Mouse (Mus musculus) liver, embryonic 11.5 days (tissue): ENCODE results near the gene Irf8. TPM values are rescaled to one million over a fixed set of nuclear protein-coding genes. Genes with fewer than 3 reads are reported as not detected.

Experiments used
- ATAC-seq: fragments of 200-750 bp; cut with Nextera tagmentation; replicated peaks from 2 replicates; pipeline ENCODE4 v1.8.0; 2017; ENCODE audit warnings: moderate number of reproducible peaks, mild to moderate bottlenecking, moderate TSS enrichment, moderate library complexity; ENCODE audit not compliant: low FRiP score
- DNase-seq: peaks from one replicate; pipeline ENCODE4 v3.0.0-alpha.2; 2017; ENCODE audit warnings: low spot score
- H3K27ac ChIP-seq: fragments of 300-500 bp; sonication (generic); 2 replicates; pipeline ENCODE4 v1.5.1; 2014; ENCODE audit warnings: mild to moderate bottlenecking, low read depth, low read length, control low read depth
- H3K27me3 ChIP-seq: fragments of 300-500 bp; sonication (generic); replicated peaks from 2 replicates; pipeline ENCODE4 v1.6.1; 2014; ENCODE audit warnings: low read length, mixed read lengths; ENCODE audit not compliant: control insufficient read depth, insufficient read depth
- H3K36me3 ChIP-seq: fragments of 300-500 bp; sonication (generic); 2 replicates; pipeline ENCODE4 v1.6.1; 2014; ENCODE audit warnings: mild to moderate bottlenecking, low read length, moderate library complexity, mixed read lengths; ENCODE audit not compliant: control insufficient read depth, insufficient read depth
- H3K4me1 ChIP-seq: fragments of 300-500 bp; sonication (generic); replicated peaks from 2 replicates; pipeline ENCODE4 v1.6.1; 2014; ENCODE audit warnings: low read length, mixed read lengths; ENCODE audit not compliant: control insufficient read depth, insufficient read depth
- H3K4me2 ChIP-seq: fragments of 300-500 bp; sonication (generic); 2 replicates; pipeline ENCODE4 v1.6.1; 2014; ENCODE audit warnings: mild to moderate bottlenecking, control low read depth, moderate library complexity
- H3K4me3 ChIP-seq: fragments of 300-500 bp; sonication (generic); 2 replicates; pipeline ENCODE4 v1.5.1; 2014; ENCODE audit warnings: low read depth, low read length, control low read depth
- H3K9ac ChIP-seq: fragments of 300-500 bp; sonication (generic); 2 replicates; pipeline ENCODE4 v1.6.1; 2014; ENCODE audit warnings: low read depth, low read length, control low read depth
- H3K9me3 ChIP-seq: fragments of 300-500 bp; sonication (generic); 2 replicates; pipeline ENCODE4 v1.6.1; 2016; ENCODE audit warnings: low read length, inconsistent platforms, mixed read lengths; ENCODE audit not compliant: control insufficient read depth
- WGBS: fragments of 180-500 bp; shearing (Covaris S2); extraction: QIAGEN DNeasy Blood & Tissue Kit; methylation state at CpG from one replicate; pipeline ENCODE4 v1.1.7; 2014; 5-methylcytosine and 5-hydroxymethylcytosine counted together
- polyA plus RNA-seq: library from polyadenylated mRNA; unstranded; fragments of >200 nt; fragmentation: Nextera tagmentation; extraction: Ambion mirVana; gene quantifications from 2 replicates; pipeline ENCODE4 v1.2.1, GENCODE M21; 2014

The Irf8 gene
- polyA plus RNA-seq, 1 experiment from 2014 or later: 12.3 TPM

DNA sequence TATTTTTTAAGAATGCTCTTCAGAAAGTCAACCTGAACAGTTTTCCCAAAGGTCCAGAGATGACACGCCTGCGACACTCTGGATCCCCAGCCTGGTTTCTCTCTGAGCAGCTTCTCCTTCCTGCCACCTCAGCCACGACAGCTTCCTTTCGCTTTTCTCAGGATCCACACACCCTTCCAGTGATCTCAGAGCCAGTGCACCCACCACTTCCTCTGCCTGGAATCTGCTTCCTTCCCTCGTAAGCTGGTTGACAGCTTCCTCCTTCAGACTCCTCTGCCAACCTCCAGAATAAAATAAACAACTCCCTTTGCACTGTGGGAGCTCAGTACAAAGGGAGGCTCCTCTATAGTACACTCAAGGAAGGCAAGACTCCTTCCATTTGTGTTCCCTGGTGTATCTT lies 27.1 kb downstream of the Irf8 start:
- DNase-seq: no peak
- Histone ChIP-seq H3K4me1 (no peaks in the 10 kb centered on the region), H3K9ac (no peak overlapping the region), H3K27me3 (0 out of 2 replicates have a peak, but pooled peaks cover 3% of the 10 kb centered on the region), H3K9me3 (no peaks in the 10 kb centered on the region), H3K4me3 (no peak overlapping the region), H3K4me2 (no peak overlapping the region), H3K27ac (no peak overlapping the region), H3K36me3 (no peaks in the 10 kb centered on the region)
- no peak for ATAC-seq
- WGBS: 35% methylated on average over 5 of the region's 5 CpGs

DNA sequence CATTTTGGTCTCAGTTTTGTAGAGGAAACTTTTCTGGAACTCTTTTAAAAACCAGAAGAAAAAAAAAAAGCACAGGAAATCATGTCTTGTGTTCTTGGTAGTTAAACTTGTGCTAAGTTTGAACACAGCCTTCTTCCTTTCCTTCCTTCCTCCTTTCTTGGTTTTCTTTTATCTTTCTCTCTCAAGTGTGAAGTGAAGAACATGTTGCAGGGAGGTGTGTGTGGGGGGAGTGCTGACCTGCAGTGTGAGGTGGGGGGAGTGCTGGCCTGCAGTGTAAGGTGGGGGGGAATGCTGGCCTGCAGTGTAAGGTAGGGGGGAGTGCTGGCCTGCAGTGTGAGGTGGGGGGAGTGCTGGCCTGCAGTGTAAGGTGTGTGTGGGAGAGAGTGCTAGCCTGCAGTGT lies 28.5 kb downstream of the Irf8 start:
- H3K9me3 ChIP-seq: no peaks in the 10 kb centered on the region
- ATAC-seq (no peak), DNase-seq (no peak)
- H3K27ac ChIP-seq: no peak overlapping the region
- H3K4me3 ChIP-seq: no peak overlapping the region
- H3K4me2 ChIP-seq: no peak overlapping the region
- H3K36me3 ChIP-seq: no peaks in the 10 kb centered on the region
- no peaks in the 10 kb centered on the region; the same call in 1 of the 2 replicates for H3K4me1 ChIP-seq
- no peak overlapping the region for H3K9ac ChIP-seq
- 0 out of 2 replicates have a peak, but pooled peaks cover 3% of the 10 kb centered on the region for H3K27me3 ChIP-seq

DNA sequence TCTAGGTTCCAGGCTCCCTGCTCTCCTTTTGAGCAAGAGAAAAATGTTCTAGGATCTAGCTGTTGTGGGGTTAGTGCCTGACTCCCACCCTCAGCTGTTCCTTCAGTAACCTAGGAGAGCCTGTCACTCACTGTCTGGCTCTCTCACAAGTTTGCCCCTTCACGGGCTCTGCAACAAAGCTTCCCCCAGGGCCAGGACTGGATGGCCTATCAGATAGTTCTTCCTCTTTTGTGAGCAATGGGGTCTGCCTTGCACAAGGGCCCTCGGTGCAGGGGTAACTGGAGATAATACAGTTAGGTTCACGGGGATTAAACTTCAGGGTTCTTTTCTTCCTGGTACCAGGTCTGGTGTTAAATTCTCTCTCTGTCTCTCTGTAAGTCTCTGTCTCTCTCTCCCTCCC lies 30.5 kb downstream of the Irf8 start:
- DNase-seq (no peak), ATAC-seq (no peak)
- Histone ChIP-seq H3K9ac (no peak overlapping the region), H3K4me1 (no peaks in the 10 kb centered on the region; the same call in 1 of the 2 replicates), H3K27ac (no peak overlapping the region), H3K36me3 (no peaks in the 10 kb centered on the region), H3K27me3 (no peaks in the 10 kb centered on the region), H3K4me3 (no peak overlapping the region), H3K9me3 (no peaks in the 10 kb centered on the region), H3K4me2 (no peak overlapping the region)
- 24% methylated on average over 3 of the region's 3 CpGs for WGBS

DNA sequence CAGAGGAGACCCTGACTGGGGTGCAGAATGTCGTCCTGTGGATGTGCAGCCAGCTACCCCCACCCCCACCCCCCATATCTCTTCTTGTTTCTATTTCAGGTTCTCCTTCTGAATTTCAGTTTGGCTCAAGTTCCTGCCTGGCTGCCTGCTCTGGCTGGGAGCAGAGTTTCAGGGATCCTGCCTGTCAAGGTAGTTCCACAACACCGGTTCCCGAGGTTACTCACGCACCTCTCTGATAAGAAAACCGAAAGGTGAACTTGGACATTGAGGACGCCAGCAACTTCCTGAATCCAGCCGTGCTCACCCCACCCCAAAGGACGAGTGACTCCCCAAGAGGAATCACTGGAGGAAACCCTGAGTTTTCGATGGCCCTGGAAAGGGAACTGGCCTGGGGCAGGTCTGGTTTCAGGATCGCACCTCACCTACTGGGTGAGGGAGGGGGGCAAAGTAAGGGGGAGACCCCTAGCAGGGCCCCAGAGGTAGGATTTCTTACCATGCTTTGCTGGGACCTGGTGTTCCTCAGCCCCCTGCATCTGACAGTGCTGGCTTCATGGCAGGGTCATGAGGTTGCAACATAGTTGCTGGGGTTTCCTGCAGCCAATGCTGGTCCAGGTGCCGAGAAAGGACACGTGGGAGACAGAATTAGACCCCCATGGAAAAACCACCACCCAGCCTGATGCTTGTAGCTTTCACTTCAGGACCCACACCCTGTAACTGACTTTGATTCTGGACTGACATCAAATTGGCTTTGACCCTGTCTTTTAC lies 32.5 kb downstream of the Irf8 start:
- Histone ChIP-seq H3K27ac (no peak overlapping the region), H3K4me2 (no peak overlapping the region)

DNA sequence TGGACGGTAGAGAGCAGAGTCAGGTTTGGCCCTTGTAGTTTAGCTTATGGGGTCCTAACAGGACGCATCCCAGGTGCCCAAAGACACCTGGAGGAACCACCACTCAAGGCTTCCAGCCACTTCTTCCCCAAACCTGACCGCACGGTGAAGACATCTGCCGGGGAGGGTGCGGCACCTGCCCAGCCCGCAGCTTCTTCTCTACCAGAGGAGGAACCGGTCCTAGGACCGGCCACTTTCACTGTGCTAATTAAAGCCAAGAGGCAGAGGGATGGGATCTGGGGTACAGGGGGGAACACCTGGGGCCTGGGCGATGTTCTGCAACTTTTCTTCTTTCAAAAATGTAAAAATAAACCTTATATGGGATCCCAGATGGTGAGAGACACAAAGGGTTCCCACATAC lies 41.0 kb downstream of the Irf8 start:
- H3K27me3 ChIP-seq: 0 out of 2 replicates have a peak, but pooled peaks cover 7% of the 10 kb centered on the region
- ATAC-seq: no peak
- WGBS: 89% methylated on average over 10 of the region's 10 CpGs

More for the DNA sequence above, 32.5 kb downstream of the Irf8 start:
- WGBS: 37% methylated on average over 12 of the region's 12 CpGs
- H3K4me1 ChIP-seq: no peaks in the 10 kb centered on the region; the same call in 1 of the 2 replicates
- no peaks in the 10 kb centered on the region for H3K9me3 ChIP-seq
- H3K4me3 ChIP-seq: no peak overlapping the region
- no peaks in the 10 kb centered on the region for H3K27me3 ChIP-seq
- no peak for ATAC-seq
- no peaks in the 10 kb centered on the region for H3K36me3 ChIP-seq
- DNase-seq: no peak
- H3K9ac ChIP-seq: no peak overlapping the region

DNA sequence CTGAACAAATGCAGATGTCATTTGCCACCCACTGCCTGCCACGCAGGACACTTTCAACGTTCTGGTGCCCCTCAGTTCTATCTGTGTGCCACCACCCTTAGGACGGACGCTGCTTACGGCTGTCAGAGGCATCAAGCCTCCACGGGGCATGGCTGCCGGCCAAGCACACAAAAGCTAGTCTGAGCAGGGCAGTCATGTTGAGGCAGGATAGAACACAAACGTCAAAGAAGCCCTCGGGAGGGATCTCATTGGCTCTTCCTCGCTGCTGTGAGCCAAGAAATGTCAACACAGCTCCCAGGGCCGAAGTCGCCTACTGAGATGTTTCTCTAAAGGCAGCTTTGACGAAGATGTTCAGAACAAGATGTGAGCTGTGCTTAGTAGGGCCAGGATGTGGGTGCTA lies 41.6 kb downstream of the Irf8 start:
- Histone ChIP-seq H3K27me3 (0 out of 2 replicates have a peak, but pooled peaks cover 7% of the 10 kb centered on the region), H3K36me3 (no peaks in the 10 kb centered on the region), H3K4me3 (no peak overlapping the region), H3K4me1 (no peaks in the 10 kb centered on the region), H3K9me3 (no peaks in the 10 kb centered on the region), H3K9ac (no peak overlapping the region), H3K4me2 (no peak overlapping the region), H3K27ac (no peak overlapping the region)
- DNase-seq: no peak
- ATAC-seq: no peak
- 60% methylated on average over 13 of the region's 13 CpGs for WGBS

More for the DNA sequence above, 41.0 kb downstream of the Irf8 start:
- Histone ChIP-seq H3K36me3 (no peaks in the 10 kb centered on the region), H3K9ac (no peak overlapping the region), H3K4me1 (no peaks in the 10 kb centered on the region), H3K4me3 (no peak overlapping the region), H3K27ac (no peak overlapping the region), H3K9me3 (no peaks in the 10 kb centered on the region), H3K4me2 (no peak overlapping the region)
- DNase-seq: no peak

DNA sequence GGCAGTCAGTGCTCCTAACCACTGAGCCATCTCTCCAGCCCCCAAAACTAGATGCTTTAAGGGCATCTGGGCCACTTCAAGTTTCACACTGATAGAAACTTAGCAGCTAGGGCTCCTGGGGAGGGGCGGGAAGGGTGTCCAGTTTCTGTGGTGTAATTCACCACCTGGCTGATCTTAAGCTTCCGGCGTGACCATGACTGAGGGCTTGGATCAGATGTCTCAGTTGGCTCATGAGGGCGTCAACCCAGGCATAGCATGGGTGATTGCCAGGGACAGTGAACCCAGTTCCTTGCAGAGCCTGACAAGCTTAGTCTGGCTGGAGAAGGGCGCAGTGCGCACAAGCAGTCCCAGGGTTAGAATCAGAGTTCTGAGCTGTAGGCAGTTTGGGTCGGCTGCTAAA lies 42.9 kb downstream of the Irf8 start:
- no peak overlapping the region for H3K4me2 ChIP-seq
- H3K27me3 ChIP-seq: 0 out of 2 replicates have a peak, but pooled peaks cover 7% of the 10 kb centered on the region

DNA sequence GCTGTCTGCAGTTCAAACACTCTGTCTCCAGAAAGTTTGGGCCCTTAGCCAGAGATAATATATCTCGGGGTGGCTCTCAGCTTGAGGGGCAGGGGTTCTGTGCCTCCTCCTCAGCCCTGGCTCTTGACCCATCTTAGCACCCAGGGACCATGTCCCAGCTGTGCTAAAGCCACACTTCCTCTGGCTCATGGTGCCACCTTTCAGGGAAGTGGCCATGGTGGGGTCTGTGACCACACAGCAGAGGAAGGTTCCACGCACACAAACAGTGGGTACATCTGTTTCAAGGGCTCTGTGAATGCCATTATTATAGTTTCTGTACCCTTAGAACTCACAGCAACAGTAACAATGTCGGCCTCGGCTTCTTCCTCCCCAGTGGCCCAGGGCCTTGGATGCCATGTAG lies 47.6 kb downstream of the Irf8 start:
- no peak for DNase-seq
- Histone ChIP-seq H3K4me3 (no peak overlapping the region), H3K9me3 (no peaks in the 10 kb centered on the region), H3K9ac (no peak overlapping the region), H3K27ac (no peak overlapping the region), H3K4me2 (no peak overlapping the region), H3K27me3 (0 out of 2 replicates have a peak, but pooled peaks cover 5% of the 10 kb centered on the region), H3K36me3 (no peaks in the 10 kb centered on the region), H3K4me1 (no peaks in the 10 kb centered on the region)
- ATAC-seq: no peak
- WGBS: 84% methylated on average over 4 of the region's 4 CpGs

More for the DNA sequence above, 42.9 kb downstream of the Irf8 start:
- H3K36me3 ChIP-seq: no peaks in the 10 kb centered on the region
- no peaks in the 10 kb centered on the region for H3K9me3 ChIP-seq
- H3K9ac ChIP-seq: no peak overlapping the region
- 94% methylated on average over 7 of the region's 7 CpGs for WGBS
- no peak overlapping the region for H3K27ac ChIP-seq
- no peak overlapping the region for H3K4me3 ChIP-seq
- H3K4me1 ChIP-seq: no peaks in the 10 kb centered on the region
- ATAC-seq (no peak), DNase-seq (no peak)

DNA sequence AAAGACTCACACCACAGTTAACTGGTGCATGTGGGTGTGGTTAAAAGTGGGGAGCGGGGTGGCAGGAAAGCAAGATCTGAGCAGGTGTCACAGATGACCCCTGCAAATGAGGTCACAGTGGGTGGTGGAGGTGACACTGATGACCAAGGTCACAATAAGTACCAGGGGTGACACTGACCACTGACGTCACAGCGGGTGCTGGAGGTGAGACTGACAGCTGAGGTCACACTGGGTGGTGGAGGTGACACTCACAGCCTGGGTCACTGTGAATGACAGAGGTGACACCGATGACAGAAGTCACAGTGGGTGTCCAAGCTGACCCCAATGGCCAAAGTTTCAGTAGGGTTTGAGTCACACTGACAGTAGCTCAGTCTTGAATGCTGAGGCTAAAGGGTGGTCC lies 50.6 kb downstream of the Irf8 start:
- Histone ChIP-seq H3K27ac (no peak overlapping the region), H3K27me3 (no peaks in the 10 kb centered on the region), H3K4me1 (no peaks in the 10 kb centered on the region), H3K4me2 (no peak overlapping the region), H3K36me3 (no peaks in the 10 kb centered on the region), H3K4me3 (no peak overlapping the region), H3K9ac (no peak overlapping the region), H3K9me3 (no peaks in the 10 kb centered on the region)
- DNase-seq (no peak), ATAC-seq (no peak)
- WGBS: 63% methylated on average over 4 of the region's 4 CpGs
